Mouse (Mus musculus) heart, embryonic 14.5 days (tissue): ENCODE results near the gene Serpinb6e. TPM values are rescaled to one million over a fixed set of nuclear protein-coding genes. Genes with fewer than 3 reads are reported as not detected.

Source experiments
- ATAC-seq: fragments of 200-750 bp; cut with Nextera tagmentation; 2 replicates; pipeline ENCODE4 v1.8.0; 2017; ENCODE audit warnings: low read depth, moderate TSS enrichment; ENCODE audit not compliant: insufficient number of reproducible peaks, insufficient read depth, low FRiP score
- H3K27ac ChIP-seq, 2 experiments: fragments of 200-500 bp in 1 of 2; fragments of 300-500 bp in 1 of 2; sonication (generic) in 1 of 2; replicated peaks in 1 of 2; 2 replicates each; pipeline ENCODE4 v1.5.1; 2012 to 2014; ENCODE audit warnings: low read depth in 2 of 2, low read length in 2 of 2, control low read depth in 1 of 2, mild to moderate bottlenecking in 1 of 2, mixed read lengths in 1 of 2; ENCODE audit not compliant: control insufficient read depth in 1 of 2, insufficient read depth in 1 of 2
- H3K27me3 ChIP-seq: fragments of 300-500 bp; sonication (generic); 2 replicates; pipeline ENCODE4 v1.6.1; 2014; ENCODE audit warnings: mild to moderate bottlenecking, low read length, control low read depth; ENCODE audit not compliant: control insufficient read depth, insufficient read depth
- H3K36me3 ChIP-seq: fragments of 300-500 bp; sonication (generic); 2 replicates; pipeline ENCODE4 v1.6.1; 2014; ENCODE audit warnings: mild to moderate bottlenecking, control low read depth, low read length, mixed read lengths; ENCODE audit not compliant: control insufficient read depth, insufficient read depth
- H3K4me1 ChIP-seq, 2 experiments: fragments of 200-500 bp in 1 of 2; fragments of 300-500 bp in 1 of 2; sonication (generic) in 1 of 2; 2 replicates each; pipeline ENCODE4 v1.6.1; 2012 to 2014; ENCODE audit warnings: low read length in 2 of 2, control low read depth in 1 of 2, mixed read lengths in 1 of 2; ENCODE audit not compliant: control insufficient read depth in 2 of 2, insufficient read depth in 2 of 2
- H3K4me2 ChIP-seq: fragments of 300-500 bp; sonication (generic); 2 replicates; pipeline ENCODE4 v1.6.1; 2014; ENCODE audit warnings: mild to moderate bottlenecking, low read length
- H3K4me3 ChIP-seq, 2 experiments: fragments of 200-500 bp in 1 of 2; fragments of 300-500 bp in 1 of 2; sonication (generic) in 1 of 2; 2 replicates each; pipeline ENCODE4 v1.5.1; 2012 to 2014; ENCODE audit warnings: low read length in 2 of 2, mild to moderate bottlenecking in 2 of 2, control low read depth in 1 of 2, low read depth in 1 of 2, moderate library complexity in 1 of 2; ENCODE audit not compliant: control insufficient read depth in 1 of 2, insufficient read depth in 1 of 2
- H3K9ac ChIP-seq: fragments of 300-500 bp; sonication (generic); 2 replicates; pipeline ENCODE4 v1.6.1; 2014; ENCODE audit warnings: mild to moderate bottlenecking, low read length
- H3K9me3 ChIP-seq: fragments of 300-500 bp; sonication (generic); 2 replicates; pipeline ENCODE4 v1.6.1; 2016; ENCODE audit warnings: low read length, control low read depth; ENCODE audit not compliant: control insufficient read depth
- WGBS: fragments of 180-500 bp; shearing (Covaris S2); extraction: QIAGEN DNeasy Blood & Tissue Kit; methylation state at CpG from one replicate; pipeline ENCODE4 v1.1.7; 2014; 5-methylcytosine and 5-hydroxymethylcytosine counted together
- polyA plus RNA-seq: library from polyadenylated mRNA; unstranded; fragments of >200 nt; fragmentation: Nextera tagmentation; extraction: Ambion mirVana; gene quantifications from 2 replicates; pipeline ENCODE4 v1.2.1, GENCODE M21; 2014

Gene Serpinb6e
- polyA plus RNA-seq, result not detected in 2 replicates

DNA sequence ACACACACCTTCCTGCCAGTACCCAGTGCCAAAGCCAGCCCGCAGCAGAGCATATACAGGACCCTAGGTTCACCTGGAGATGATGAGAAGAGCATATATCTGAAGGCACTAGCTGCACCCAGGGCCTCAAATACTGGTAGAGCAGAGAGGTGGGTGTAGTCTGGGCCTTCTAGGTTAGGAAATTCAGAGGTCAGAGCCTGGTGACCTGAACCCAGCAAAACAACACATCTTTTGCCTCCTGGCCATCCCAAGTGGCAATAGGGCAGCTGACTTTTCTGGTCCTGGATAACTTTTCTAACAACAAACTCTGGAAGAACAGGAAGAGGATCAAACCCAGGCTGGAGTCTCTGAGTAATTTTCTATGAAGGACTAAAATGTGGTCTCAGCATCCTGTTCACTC is at the start of gene Serpinb6e:
Gene Serpinb6e, minus strand, starts transcription at position 101 of the 400 bp plus-strand sequence.
- Histone ChIP-seq H3K4me3 (no peak within 1 kb of the TSS), H3K9me3 (no peaks in the 10 kb centered on the region), H3K27me3 (no peaks in the 10 kb centered on the region), H3K4me2 (no peak within 1 kb of the TSS), H3K4me1 (no peaks in the 10 kb centered on the region), H3K36me3 (no peaks in the 10 kb centered on the region), H3K27ac (no peak within 1 kb of the TSS), H3K9ac (no peak within 1 kb of the TSS)
- no peak for ATAC-seq
- WGBS, result 61% methylated on average over 1 of the region's 1 CpGs

GRCm38 (mm10) chr13:33830751-33831150 is 12.5 kb downstream of the Serpinb6e start:
- Histone ChIP-seq H3K27ac (no peak overlapping the region), H3K9me3 (peaks cover 4% of the 10 kb centered on the region; the same call in 1 of the 2 replicates), H3K9ac (no peak overlapping the region), H3K4me3 (no peak overlapping the region), H3K27me3 (no peaks in the 10 kb centered on the region), H3K4me1 (no peaks in the 10 kb centered on the region), H3K36me3 (no peaks in the 10 kb centered on the region), H3K4me2 (no peak overlapping the region)
- no peak for ATAC-seq
- 80% methylated on average over 2 of the region's 2 CpGs for whole genome bisulfite sequencing

DNA sequence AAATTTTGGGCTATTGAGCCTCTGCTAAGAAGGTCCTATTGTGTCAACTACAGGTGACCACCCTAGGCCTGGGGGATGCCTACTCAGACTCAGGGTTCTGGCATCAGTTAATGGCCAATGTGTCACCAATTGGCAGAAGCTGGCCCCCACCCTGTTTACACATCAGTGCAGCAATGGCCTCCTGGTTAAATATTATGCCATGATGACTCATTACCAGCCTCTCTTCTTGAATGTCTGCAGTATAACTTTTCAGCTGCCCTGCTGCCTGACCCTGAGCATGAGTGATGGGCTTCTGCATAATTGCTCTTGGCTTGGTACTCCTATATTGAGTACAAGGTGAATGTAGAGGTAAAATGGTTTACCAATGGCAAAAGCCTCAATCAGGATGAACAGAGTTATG is 19.8 kb downstream of the Serpinb6e start:
- no peak for ATAC-seq
- Histone ChIP-seq H3K9me3 (peaks cover 7% of the 10 kb centered on the region; the same call in 1 of the 2 replicates), H3K4me2 (no peak overlapping the region), H3K36me3 (no peaks in the 10 kb centered on the region), H3K4me1 (no peaks in the 10 kb centered on the region), H3K9ac (no peak overlapping the region), H3K4me3 (no peak overlapping the region), H3K27ac (no peak overlapping the region), H3K27me3 (no peaks in the 10 kb centered on the region)

DNA sequence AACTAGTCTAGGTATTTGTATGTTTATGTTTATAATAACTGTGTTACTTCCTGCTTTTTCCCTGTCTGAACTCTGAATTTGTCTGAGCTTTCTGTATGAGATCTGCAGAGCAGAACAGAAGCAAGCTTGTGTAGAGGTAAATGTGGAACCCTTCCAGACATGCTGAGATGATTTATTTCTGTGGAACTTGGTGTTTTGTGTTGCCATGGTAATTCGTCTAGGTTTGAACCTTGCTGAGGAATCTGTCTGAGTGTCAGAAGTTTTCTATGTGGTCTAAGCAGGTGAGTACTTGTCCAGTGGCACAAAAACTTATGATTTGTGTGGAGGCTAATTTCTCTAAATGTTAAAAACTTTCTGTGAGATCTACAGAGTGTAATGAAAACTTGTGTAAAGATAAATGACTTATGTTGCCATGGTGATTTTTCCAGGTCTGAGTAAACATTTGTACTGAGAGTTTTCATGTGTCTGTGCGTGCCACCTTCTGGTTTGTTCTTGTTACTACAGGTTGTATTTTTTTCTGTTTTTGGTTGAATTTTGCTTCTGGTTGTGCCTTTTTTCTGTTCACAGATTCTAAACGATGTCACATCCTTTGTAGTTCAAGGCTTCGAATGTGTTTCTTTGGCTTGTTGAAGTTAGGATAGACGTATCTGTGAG is 21.6 kb downstream of the Serpinb6e start:
- no peak overlapping the region for H3K27ac ChIP-seq
- 57% methylated on average over 5 of the region's 5 CpGs for WGBS
- no peaks in the 10 kb centered on the region for H3K4me1 ChIP-seq
- H3K27me3 ChIP-seq, result no peaks in the 10 kb centered on the region
- no peak for ATAC-seq
- H3K4me2 ChIP-seq, result no peak overlapping the region
- no peak overlapping the region for H3K9ac ChIP-seq
- no peaks in the 10 kb centered on the region for H3K36me3 ChIP-seq
- H3K4me3 ChIP-seq, result no peak overlapping the region
- H3K9me3 ChIP-seq, result 0 out of 2 replicates have a peak, but pooled peaks cover 3% of the 10 kb centered on the region

Other genes starting within 250 kb of the Serpinb6e start
- gene Serpinb6d, start 182.0 kb downstream of the Serpinb6e start, polyA plus RNA-seq, result not detected in 2 replicates
- not detected in 2 replicates for gene Serpinb6c, start 62.3 kb upstream of the Serpinb6e start, polyA plus RNA-seq
- 30.0 and 32.7 TPM in 2 replicates for gene Nqo2, start 121.3 kb upstream of the Serpinb6e start, polyA plus RNA-seq
- gene Ripk1, start 159.0 kb upstream of the Serpinb6e start, polyA plus RNA-seq, result 8.7 TPM in 2 replicates
- 73.0 and 73.6 TPM in 2 replicates for gene Serpinb6a, start 159.4 kb upstream of the Serpinb6e start, polyA plus RNA-seq
- gene Bphl, start 194.2 kb upstream of the Serpinb6e start, polyA plus RNA-seq, result 45.2 and 50.1 TPM in 2 replicates
- 124 and 131 TPM in 2 replicates for gene Tubb2a, start 234.6 kb upstream of the Serpinb6e start, polyA plus RNA-seq